Mouse (Mus musculus) fibroblast of lung, adult 2 months (primary cell): ENCODE results near the gene Col6a5.

ENCODE experiments used
- DNase-seq: peaks from one replicate; pipeline ENCODE4 v3.0.0-alpha.2; 2011; ENCODE audit warnings: low read depth

The Col6a5 gene

DNA sequence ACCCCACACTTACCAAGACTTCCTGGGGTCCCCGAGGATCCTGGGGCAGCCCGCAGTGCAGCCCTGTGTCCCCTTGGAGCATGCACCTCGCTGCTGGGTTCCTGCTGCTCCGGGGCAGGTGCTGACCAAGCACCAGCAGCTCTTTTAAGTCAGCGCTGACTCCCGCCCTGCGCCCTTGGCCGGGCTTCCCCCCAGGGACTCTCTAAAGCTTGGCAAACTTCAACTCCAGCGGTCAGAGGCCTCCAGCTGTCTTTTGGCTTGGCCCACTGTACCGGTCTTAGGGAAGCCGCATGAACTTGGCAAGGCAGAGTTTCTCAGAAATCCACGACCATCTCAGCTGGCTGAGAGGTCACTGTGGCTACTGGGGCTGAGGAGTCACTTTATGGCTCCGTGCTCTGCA is at the start of gene Col6a5:
Gene Col6a5 (minus strand): TSS at position 111 of the 400 bp plus-strand sequence.
- peak; percentile 15 for DNase-seq

DNA sequence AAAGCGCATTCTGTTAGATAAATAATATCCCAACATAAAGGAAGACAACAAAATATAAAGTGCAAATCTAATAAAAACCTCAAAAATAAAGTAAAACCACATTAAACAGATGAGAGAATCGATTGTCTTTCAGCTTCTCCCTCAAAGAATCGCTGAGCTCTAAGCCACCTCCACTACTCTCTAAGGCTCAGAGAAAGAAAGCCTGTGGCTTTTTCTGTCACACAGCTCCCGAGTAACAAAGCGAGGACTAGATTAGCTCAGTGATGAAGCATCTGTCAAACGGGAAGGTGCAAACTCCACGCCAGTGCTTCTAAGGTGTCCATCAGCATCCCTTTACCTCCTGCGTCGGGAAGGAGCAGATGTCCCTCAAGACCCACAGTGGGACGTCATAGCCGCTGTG is 37.5 kb upstream of the Col6a5 start:
- DNase-seq = no peak

DNA sequence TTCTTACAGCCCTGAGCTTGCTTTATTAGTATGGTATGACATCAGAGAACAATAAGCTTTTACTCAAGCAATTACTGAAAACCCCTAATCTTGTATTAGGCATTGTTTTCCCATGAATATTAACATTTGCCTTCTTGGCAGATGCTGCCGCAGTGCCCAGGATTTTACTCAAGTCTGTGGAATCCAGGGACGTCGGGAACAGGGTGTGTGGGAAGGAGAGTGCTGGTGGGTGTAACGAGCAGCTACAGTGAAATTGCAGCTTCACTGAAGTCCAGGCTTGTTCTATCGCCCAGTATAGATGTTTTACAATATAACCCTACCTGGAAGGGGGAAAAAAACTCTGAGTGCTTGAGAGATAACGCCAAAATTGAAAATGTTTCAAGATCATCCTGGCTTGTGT is 32.0 kb upstream of the Col6a5 start:
- DNase-seq = no peak

DNA sequence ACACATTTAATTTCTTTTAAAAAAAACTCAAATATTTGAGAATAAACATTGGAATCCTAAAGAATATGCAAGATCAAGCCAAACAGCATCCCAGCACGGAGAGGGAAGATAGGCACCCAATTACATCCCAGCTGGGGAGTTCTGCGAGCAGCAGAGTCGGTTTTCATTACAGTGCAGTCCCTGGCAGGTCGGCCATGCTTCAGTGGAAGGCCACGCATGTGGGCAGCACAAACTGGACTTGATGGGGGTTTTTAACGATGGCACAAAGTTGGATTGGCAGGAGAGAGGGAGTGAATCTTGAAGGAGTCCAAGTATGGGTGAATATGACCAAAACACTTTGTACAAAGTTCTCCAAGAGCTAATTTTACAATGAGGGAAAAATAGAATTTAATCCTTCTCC is 29.7 kb upstream of the Col6a5 start:
- DNase-seq = no peak

DNA sequence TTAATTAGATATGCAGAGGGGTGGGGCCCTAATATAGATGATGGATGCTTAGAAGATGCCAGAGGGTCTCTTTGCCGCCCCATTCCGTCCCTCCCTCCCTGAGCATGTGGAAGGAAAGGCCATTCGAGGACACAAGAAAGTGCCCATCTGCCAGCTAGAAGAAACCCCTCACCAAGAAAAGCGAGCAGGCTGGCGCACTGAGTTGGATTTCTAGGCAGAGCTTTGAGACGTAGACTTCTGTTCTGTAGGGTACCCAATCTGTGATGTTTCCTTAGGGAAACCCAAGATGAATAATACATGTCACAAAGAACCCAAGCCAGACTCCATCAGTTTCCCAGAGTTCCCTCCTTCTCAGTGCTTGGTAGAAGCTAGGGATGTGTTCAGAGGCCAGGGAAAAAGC is 29.0 kb upstream of the Col6a5 start:
- DNase-seq = no peak

DNA sequence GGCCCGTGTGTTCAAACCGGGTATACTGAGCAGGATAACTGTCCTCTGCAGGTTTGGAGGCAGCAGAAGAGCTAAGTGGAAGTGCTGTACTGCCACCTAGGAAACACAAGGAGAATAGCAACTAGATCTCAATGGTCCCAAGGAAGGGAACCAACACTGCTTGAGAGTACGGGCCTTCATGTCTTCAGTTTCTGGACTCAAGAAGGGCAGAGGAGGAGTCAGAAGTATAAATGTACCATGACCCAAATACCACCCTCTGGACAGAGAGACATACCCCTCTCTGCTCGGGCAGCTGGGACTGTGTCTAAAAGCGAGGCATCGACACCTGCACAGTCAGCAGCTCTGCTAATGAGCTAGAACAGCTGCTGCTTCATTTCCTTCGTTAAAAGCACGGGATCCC is 27.7 kb upstream of the Col6a5 start:
- DNase-seq = no peak

DNA sequence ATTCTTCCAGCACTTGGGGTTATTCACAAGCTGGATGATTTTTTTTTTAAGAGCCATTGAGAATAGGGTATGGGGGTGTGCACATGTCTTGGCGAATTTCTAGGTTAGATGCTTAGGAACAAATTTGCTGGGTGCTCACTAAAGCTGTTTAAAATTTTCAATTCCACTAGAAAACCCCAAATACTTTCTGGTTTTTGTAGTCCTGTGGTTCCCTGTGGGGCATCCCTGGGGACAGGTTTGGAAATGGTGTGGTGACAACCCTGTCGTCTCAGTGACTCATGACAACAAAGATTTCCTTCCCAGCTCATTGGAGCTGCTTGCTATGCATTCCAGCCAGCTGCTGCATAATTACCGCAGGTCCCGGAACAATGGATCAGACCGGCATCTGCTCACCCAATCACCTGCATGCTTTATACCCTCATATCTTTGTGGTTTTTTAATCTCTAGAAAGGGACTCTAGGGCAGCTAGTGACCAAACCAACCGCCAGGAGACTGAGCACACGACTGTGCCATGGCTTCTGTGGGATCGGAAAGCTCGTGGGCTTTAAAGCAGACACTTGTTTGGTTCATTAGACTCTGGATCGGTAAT is 24.6 kb upstream of the Col6a5 start:
- DNase-seq = no peak

DNA sequence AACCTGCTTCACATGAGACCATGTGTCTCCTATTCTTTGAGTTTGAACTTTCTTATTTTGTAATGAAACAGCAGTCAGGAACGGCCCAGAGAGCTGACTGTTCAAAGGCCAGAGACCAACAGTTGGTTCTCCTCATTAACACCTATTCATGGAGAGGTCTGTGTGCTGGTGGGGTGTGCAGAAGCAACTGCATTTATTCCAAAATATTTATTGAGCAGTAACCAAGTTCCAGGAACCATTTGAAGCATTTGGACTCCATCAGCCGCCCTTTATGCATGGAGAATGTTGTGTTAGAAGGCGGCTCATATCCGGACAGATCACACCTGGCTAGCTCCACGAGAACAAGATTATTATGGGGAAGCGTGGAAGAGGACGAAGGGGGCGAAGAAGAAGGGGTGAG is 18.0 kb upstream of the Col6a5 start:
- no peak for DNase-seq

DNA sequence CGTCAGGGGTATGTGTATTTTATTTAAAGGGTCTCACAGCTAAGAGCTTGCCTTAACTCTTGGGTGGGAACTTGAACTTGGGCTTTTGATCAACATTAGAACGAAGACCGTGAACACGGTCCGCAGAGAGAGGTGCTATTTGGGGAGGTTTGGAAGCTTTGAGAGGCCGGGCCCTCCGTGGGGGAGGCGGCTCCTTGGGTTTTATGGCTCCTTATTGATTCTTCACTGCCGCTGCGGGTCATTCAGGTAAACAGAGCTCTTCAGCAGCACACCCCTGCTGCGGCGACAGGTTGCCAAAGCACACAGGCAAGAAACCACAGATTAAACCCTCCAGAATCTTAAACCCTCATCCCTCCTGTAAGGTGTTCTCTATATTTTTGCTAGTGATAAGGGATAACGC is 16.4 kb upstream of the Col6a5 start:
- DNase-seq = no peak

DNA sequence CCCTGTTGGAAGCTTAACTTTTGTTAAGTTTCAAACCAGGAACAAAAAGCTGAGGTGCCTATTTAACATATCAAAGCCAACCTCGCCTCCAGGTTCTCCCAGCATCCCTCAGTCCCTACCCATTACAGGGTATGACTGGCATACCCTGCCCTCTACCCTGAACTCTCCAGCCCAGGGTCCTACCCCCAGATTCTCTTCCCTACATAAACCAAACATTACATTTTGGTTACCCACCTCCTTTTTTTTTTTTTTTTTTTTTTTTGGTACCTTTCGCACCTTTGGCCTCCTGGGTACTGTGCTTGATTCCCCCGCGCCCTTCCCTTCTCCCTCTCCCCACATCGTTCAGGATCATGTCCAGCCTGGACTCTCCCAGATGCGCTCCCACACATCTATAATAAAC is 15.9 kb upstream of the Col6a5 start:
- no peak for DNase-seq

DNA sequence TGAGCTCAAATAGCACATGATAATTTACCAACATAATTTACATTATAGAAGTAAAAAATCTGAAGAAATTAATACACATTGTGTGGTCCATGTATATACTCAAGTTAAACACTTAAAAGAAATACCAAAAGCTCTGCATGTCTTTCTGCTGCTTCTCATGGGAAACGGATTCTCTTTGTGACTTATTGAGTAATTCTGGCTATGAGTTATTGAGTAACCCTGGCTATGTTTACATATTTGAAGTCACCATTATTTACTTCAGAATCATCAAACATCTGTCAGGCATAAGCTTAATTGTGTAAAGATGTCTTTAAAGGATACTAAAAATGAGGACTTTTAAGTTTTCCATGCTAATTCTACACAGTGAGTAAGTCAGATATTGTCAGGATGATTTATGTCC is 13.3 kb upstream of the Col6a5 start:
- no peak for DNase-seq

DNA sequence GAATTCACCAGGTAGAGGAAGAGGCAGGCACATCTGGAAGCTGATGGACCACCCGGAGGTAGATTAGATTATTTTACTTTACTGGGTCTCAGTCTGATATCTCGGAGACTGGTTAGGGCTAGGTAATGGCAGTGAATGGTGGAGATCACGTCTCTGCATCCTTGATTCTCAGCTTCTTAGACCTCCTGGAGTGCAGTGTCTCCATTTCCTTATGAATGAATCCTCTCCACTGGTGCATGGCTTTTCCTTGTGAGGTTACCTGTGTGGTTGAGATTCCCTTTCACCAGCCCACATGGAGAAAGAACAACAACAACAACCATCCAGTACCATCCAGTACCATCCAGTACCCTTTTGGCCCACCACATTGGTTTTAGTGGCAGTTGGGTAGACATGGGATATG is 11.6 kb upstream of the Col6a5 start:
- no peak for DNase-seq

DNA sequence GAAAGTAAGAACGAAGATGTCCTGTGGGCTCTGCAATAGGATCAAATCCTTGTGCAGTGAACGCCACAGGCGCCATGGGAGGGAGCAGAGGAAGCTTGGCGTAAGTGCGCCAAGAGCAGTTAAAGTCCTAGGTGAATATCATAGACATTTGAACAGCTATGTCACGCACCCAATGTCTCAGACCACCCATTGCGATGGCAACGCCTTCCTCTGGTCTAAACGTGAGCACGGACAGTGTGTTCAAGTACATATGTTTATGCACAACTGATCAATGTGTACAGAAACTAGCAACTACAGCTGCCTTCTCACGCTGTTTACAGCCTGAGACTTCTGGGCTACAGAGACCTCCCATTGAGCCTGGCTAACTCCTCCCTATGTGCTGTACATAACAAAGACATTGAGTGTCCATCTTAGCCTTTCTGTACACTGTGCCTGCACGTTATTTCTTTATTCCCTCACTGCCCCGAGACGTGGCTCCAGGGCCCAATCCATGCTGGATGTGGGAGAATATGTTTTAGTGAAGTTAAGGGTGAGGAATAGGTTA is 11.0 kb upstream of the Col6a5 start:
- no peak for DNase-seq

DNA sequence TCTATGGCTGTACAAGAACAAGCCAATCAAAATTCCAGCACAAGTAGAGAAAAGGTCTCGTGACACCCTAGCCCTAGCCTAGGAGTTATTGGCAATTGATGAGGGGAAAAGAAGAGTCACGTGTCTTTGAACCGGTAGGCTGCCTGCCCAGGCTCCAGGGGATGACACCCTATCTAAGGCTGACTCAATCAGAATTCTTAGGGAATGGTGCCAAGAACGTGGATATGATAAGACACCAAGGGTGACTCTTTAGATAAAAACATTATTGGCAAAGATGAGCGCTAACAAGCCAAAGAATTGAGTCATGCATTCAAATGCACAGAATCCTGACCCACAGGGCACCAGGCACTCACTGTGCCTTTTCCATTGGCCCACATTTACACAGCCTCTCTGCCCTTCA is 10.5 kb upstream of the Col6a5 start:
- DNase-seq = no peak

DNA sequence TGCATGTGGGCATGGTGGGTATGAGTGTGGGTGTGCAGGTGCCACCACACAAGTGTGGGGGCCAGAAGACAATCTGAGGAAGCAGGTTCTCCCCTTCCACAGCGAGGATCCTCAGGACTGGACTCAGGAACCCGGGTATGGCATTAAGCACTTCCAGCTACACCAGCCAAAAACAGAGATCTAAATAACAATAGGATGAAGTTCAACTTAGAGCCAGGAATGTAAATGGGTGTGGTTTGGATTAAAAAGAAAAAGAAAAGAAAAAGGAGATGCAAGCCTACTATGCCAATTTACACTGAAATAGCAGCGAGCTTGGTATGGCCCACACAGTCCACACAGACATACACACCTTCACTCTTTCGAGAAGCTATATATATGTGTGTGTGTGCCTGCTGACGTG is 7.5 kb upstream of the Col6a5 start:
- DNase-seq = no peak

DNA sequence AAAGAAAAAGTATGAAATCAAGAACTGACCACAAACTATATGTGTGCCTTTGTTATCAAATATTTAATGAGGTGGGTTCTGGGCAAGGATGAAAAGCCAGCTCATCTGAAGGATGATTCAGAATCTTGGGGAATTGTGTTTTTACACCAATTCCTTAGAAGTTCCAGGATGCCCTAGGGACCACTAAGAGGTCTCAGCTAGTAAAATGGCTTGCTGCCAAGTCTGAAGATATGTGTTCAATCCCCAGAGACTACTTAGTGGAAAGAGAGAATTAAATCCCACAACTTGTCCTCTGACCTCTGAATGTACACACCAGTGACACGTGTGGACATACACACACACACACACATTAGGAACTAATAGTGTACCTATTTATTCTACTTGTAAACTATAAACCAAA is 1.3 kb downstream of the Col6a5 start:
- no peak for DNase-seq

DNA sequence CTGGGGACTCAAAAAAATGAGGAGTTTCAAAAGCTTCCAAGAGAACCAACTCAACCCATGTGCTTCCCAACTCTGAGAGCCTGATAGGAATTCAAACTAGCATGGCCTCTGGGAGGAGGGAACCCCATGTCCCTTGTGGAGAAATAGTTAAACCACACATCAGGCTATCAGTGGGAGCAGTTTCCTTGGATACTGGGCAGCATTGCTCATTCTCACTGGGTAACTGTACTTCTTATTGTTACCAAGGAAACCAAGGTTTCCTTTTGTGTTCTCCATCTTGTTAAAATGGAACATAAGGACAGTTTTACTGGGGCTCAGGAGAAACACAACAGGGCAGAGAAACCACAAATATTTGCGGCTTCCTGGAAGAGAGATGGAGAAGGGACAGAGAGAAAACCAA is 10.7 kb downstream of the Col6a5 start:
- no peak for DNase-seq

DNA sequence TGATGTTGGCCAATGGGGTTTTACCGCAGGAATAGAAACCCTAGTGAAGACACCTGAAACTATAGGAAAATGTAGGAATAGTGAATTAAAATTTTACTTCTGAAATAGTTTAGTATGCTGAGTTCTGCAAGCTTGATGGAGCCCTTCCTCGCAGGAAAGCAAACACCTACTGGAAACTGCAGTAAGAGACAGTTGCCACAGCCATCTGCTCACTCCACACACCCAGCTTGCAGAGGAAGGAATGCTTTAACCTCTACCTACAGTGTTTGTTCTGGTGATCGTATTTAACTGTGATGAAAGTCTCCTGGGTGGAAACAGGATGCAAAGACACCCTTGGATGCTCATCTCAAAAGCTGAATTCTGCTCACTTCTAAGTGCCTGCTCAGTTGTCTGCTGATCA is 12.9 kb downstream of the Col6a5 start:
- no peak for DNase-seq

DNA sequence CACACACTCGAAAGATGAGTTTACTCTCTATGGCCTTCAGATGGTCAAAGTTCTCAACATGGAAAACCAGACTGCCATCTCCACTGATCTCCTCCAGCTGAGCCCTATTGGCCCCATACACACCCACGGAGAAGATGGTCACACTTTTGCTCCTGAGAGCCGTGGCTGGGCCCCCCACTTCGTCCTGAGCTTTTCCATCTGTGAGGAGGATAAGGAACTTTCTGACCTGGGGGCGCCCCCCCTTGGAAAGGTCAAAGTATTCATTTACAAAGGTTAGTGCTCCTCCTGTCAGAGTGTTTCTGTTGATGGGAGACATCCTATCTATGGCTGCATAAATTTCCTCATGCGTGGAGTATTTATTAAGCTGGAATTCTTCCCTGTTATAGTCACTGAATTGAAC is 26.6 kb downstream of the Col6a5 start:
- no peak for DNase-seq

DNA sequence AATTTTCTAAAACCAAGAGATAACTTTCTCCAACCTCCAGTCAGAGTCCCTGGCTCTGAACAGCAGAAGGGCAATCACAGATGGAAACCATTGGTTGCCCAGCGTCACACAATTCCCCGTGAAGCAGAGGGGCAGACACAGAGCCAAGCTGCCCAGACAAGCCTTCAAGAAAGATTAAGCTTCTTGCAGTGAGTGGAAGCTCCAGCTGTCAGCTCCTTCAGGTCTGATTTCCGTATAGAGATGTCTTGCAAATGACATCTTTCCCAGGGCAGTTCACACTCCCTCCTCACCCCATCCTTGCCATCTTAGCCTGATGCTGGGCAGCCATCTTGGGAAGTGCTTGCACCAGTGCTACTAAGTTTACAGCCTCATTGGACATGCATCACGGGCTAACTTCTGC is 31.2 kb downstream of the Col6a5 start:
- no peak for DNase-seq

DNA sequence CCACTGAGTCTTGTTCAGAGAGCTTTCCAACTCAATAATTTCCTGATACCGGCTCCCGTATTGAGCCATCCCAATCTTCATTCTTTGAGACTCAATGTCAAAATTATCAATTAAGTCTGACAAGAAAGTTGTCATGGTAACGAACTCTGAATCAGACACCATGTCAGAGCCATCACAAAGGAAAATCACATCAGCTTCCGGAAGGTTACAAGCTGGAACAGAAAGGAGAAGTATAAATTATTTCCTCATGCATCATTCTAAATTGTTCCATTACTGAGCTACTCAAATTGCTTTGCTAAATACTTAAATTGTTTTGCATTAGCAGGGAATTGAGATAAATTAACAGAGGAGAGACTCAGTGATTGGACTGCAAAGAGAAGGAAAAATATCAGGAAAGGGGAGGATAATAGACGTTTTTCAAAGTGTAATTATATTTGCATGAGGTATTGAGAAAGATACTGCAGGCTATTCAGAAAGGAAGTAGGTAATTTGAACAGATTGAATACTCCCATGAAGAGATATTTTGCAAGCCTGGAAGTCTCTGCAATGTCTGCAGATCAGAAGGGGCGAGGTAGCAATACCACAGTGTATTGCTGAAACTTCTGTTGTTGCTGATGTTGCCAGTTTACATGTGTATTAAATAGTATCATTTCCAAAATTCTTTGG is 31.9 kb downstream of the Col6a5 start:
- no peak for DNase-seq

DNA sequence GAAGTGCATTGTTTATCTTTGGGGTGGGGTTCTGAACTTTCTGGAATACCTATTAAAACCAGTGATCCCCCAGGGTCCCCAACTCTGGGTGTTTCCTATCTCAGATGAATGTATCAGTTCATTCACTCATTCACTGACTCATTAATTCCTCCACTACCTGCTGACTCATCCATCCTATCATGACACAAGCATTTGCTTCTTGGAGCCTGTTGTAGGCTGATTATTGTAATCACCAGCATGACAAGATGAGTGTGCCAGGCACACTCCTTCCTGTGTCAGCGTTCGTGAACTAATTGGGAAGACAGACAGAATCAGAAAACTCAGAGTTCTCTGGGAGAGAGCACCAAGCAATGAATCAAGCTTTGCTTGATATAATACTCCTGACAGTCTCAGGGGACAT is 36.8 kb downstream of the Col6a5 start:
- no peak for DNase-seq

DNA sequence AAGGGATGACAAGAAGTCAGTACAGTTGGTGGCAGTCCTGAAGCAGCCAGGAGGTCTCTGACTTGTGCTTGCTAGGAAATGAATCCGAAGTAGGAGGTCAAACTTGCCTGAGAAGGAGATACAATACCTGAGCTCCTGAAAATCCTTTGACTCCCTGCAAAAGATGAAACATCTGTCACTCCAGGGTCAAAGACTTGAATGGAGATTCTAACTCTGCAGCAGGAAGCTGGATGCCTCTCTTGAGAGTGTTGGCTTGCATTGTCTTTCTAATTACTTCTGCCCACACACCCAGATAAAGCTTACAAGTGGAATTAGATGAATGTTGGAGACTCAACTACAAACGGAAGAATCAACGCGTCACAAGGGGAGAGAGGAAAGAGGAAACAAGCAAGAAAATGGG is 45.3 kb downstream of the Col6a5 start:
- no peak for DNase-seq

DNA sequence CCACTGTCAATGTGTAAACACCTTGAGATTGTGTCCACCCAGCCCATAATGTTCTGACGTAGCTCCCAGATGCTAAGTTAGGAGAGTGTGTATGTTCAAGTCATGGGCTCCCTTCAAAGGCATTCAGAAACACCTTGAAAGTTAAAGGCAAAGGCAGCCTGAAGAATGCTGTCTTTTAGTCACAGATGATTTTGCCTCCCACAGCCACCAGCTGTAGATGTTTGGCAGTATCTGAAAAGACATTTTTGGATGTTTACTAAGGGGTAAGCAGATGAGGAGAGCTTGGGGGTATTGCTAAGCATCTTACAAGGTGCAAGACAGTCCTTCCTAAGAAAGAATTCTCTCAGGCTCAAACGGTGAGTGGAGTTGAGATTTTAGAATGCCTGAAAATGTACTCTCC is 50.3 kb downstream of the Col6a5 start:
- DNase-seq = no peak
